Mouse (Mus musculus) CD4-positive helper T cell, adult 2 months (primary cell): ENCODE data around the gene Mettl7b.

Experiments
- DNase-seq: peaks from one replicate; pipeline ENCODE4 v3.0.0-alpha.2; 2012; ENCODE audit warnings: low read depth, missing footprints, low spot score

Mettl7b gene

GRCm38 (mm10) chr10:128947496-128947895 lies 13.3 kb downstream of the Mettl7b start:
- no peak for DNase-seq

GRCm38 (mm10) chr10:128945675-128946074 lies 15.1 kb downstream of the Mettl7b start:
- peak; percentile 22 for DNase-seq

- DNase-seq = peak; percentile 64
Observed at GRCm38 (mm10) chr10:128940475-128941061, 20.2 kb downstream of the Mettl7b start.

- no peak for DNase-seq
Observed at GRCm38 (mm10) chr10:128938974-128939373, 21.8 kb downstream of the Mettl7b start.

- DNase-seq = no peak
Observed at GRCm38 (mm10) chr10:128938457-128938856, 22.3 kb downstream of the Mettl7b start.

GRCm38 (mm10) chr10:128937756-128938390 lies 22.9 kb downstream of the Mettl7b start:
- no peak for DNase-seq

GRCm38 (mm10) chr10:128935826-128936440 lies 24.9 kb downstream of the Mettl7b start:
- DNase-seq = no peak

GRCm38 (mm10) chr10:128934997-128935787 lies 25.6 kb downstream of the Mettl7b start:
- DNase-seq = no peak

- peak; percentile 10 for DNase-seq
Observed at GRCm38 (mm10) chr10:128933976-128934721, 26.6 kb downstream of the Mettl7b start.

GRCm38 (mm10) chr10:128933574-128933973 lies 27.2 kb downstream of the Mettl7b start, which contains the start of gene Itga7:
Itga7 (plus strand) TSS chr10:128933818.
- DNase-seq = peak; percentile 46

- no peak for DNase-seq
Observed at GRCm38 (mm10) chr10:128931441-128931840, 29.3 kb downstream of the Mettl7b start.

- no peak for DNase-seq
Observed at GRCm38 (mm10) chr10:128929638-128930378, 31.0 kb downstream of the Mettl7b start.

GRCm38 (mm10) chr10:128928356-128928755 lies 32.4 kb downstream of the Mettl7b start:
- no peak for DNase-seq

- DNase-seq = no peak
Observed at GRCm38 (mm10) chr10:128923935-128924334, 36.9 kb downstream of the Mettl7b start, which contains the start of gene Bloc1s1. Bloc1s1 (minus strand) TSS chr10:128924035.

- peak; percentile 95 for DNase-seq
Observed at GRCm38 (mm10) chr10:128923013-128923691, 37.6 kb downstream of the Mettl7b start.

GRCm38 (mm10) chr10:128922822-128923012 lies 38.1 kb downstream of the Mettl7b start, which contains the start of gene Rdh5:
Rdh5 (minus strand) TSS chr10:128922888.
- no peak for DNase-seq

- DNase-seq = no peak
Observed at GRCm38 (mm10) chr10:128921883-128922821, 38.6 kb downstream of the Mettl7b start.

- no peak for DNase-seq
Observed at GRCm38 (mm10) chr10:128921251-128921650, 39.5 kb downstream of the Mettl7b start.

- no peak for DNase-seq
Observed at GRCm38 (mm10) chr10:128920736-128921161, 40.0 kb downstream of the Mettl7b start.
